Mouse (Mus musculus) forebrain, embryonic 14.5 days (tissue): ENCODE measurements around the gene Rad21l. TPM values are rescaled to one million over a fixed set of nuclear protein-coding genes. Genes with fewer than 3 reads are reported as not detected.

Experiments used
- ATAC-seq: fragments of 200-750 bp; cut with Nextera tagmentation; 2 replicates; pipeline ENCODE4 v1.8.0; 2017; ENCODE audit warnings: mild to moderate bottlenecking, moderate library complexity
- DNase-seq: peaks from one replicate; pipeline ENCODE4 v3.0.0-alpha.2; 2015; ENCODE audit warnings: low spot score
- H3K27ac ChIP-seq: fragments of 300-500 bp; sonication (generic); 2 replicates; pipeline ENCODE4 v1.5.1; 2014; ENCODE audit warnings: low read depth, mild to moderate bottlenecking, control low read depth, low read length, moderate library complexity
- H3K27me3 ChIP-seq: fragments of 300-500 bp; sonication (generic); replicated peaks from 2 replicates; pipeline ENCODE4 v1.6.1; 2014; ENCODE audit warnings: low read length, control low read depth, mixed read lengths; ENCODE audit not compliant: control insufficient read depth, insufficient read depth
- H3K36me3 ChIP-seq: fragments of 300-500 bp; sonication (generic); 2 replicates; pipeline ENCODE4 v1.6.1; 2014; ENCODE audit warnings: low read length, control low read depth; ENCODE audit not compliant: control insufficient read depth, insufficient read depth
- H3K4me1 ChIP-seq: fragments of 300-500 bp; sonication (generic); 2 replicates; pipeline ENCODE4 v1.6.1; 2014; ENCODE audit warnings: antibody characterized with exemption, low read length, control low read depth; ENCODE audit not compliant: control insufficient read depth, insufficient read depth
- H3K4me2 ChIP-seq: fragments of 300-500 bp; sonication (generic); 2 replicates; pipeline ENCODE4 v1.6.1; 2014; ENCODE audit warnings: mild to moderate bottlenecking, control low read depth, low read length
- H3K4me3 ChIP-seq: fragments of 300-500 bp; sonication (generic); 2 replicates; pipeline ENCODE4 v1.5.1; 2014; ENCODE audit warnings: low read depth, low read length, control low read depth
- H3K9ac ChIP-seq: fragments of 300-500 bp; sonication (generic); 2 replicates; pipeline ENCODE4 v1.6.1; 2014; ENCODE audit warnings: mild to moderate bottlenecking, low read length, control low read depth, moderate library complexity
- H3K9me3 ChIP-seq: fragments of 300-500 bp; sonication (generic); replicated peaks from 2 replicates; pipeline ENCODE4 v1.6.1; 2016; ENCODE audit warnings: low read length, control low read depth, mixed read lengths; ENCODE audit not compliant: control insufficient read depth
- WGBS: fragments of 180-500 bp; shearing (Covaris S2); extraction: QIAGEN DNeasy Blood & Tissue Kit; methylation state at CpG from one replicate; pipeline ENCODE4 v1.1.7; 2014; 5-methylcytosine and 5-hydroxymethylcytosine counted together
- polyA plus RNA-seq: library from polyadenylated mRNA; unstranded; fragments of >200 nt; fragmentation: Nextera tagmentation; extraction: Ambion mirVana; gene quantifications from 2 replicates; pipeline ENCODE4 v1.2.1, GENCODE M21; 2014

Gene Rad21l
- polyA plus RNA-seq, 1 experiment from 2014 or later, result not detected

DNA sequence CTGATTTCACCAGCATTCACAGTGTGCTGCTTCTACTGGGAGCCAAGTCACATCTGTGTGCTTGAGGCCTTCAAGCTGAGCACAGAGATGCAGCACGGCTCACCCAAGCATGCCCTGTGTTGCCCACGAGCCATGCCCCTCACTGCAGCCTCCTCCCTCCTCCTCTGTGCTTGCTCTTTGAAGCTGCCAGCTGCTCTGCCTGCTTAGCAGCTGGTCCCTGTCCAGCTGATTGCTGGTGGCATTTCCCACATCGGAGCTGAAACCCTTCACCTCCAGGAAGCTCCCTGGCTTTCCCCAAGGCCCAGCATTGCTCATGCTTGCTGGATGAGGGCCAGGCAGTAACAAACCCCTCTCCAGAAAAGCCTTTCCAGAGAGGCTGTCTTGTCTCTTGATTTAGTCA lies 58.4 kb downstream of the Rad21l start:
- 34% methylated on average over 3 of the region's 3 CpGs for WGBS
- 0 out of 2 replicates have a peak, but pooled peaks have one; percentile 24 for ATAC-seq
- Histone ChIP-seq H3K36me3 (no peaks in the 10 kb centered on the region), H3K9ac (no peak overlapping the region), H3K27me3 (no peaks in the 10 kb centered on the region), H3K4me1 (peaks cover 4% of the 10 kb centered on the region; the same call in 1 of the 2 replicates), H3K27ac (no peak overlapping the region), H3K4me2 (no peak overlapping the region), H3K9me3 (no peaks in the 10 kb centered on the region), H3K4me3 (no peak overlapping the region)
- peak; percentile 21 for DNase-seq

DNA sequence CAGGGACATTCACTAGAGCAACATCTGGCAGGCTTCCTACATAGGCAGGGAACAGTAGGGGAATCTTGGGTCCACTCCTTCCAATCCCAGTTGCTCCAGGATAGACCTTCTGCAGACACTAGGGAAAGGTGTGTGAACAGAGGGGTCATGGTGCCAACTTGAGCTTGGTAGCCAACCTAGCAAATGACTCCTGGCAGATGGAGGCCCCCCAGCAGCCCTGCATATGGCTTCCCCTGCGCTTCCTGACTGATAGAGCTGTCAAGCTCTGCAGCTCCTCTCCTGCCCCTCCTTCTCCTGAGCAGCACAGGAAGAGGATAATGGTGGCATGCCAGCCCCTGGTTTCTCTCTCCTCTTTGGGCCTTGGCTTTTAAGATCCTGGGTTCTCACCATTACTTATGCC lies 59.9 kb downstream of the Rad21l start:
- no peak overlapping the region for H3K9ac ChIP-seq
- H3K9me3 ChIP-seq, result no peaks in the 10 kb centered on the region
- ATAC-seq, result no peak
- no peaks in the 10 kb centered on the region for H3K27me3 ChIP-seq
- no peaks in the 10 kb centered on the region for H3K36me3 ChIP-seq
- peaks cover 8% of the 10 kb centered on the region for H3K4me1 ChIP-seq
- H3K4me2 ChIP-seq, result no peak overlapping the region
- H3K27ac ChIP-seq, result no peak overlapping the region
- WGBS, result 79% methylated on average over 1 of the region's 1 CpGs
- DNase-seq, result no peak
- H3K4me3 ChIP-seq, result no peak overlapping the region

DNA sequence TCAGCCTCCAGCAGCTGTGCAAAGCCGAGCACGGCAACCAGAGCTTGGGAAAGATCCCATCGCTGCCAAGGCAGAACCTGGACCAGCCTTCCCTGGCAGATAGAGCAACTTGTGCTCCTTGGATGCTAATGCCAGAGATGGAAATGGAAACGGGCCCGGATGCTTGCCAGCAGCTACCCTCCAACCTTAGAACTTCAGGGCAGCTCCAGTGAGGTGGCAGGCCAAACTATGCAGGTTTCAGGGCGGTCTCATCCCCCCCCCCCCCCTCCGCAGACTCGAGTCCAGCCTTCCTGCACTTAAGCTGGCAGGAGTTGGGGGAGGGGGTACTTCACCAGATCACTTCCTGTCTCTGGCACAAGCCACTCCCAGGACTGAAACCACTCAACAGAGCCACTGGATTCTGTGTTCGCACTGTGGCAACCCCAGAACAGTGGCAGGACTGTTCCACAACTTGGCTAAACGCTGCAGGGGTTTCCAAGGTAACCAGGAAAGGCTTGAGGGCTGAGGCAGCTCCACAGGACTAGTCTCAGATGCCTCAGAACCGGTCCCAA lies 62.8 kb downstream of the Rad21l start:
- Histone ChIP-seq H3K27me3 (no peaks in the 10 kb centered on the region), H3K9ac (peak overlapping the region; percentile 35; the same call in 1 of the 2 replicates), H3K4me1 (peaks cover 8% of the 10 kb centered on the region), H3K36me3 (no peaks in the 10 kb centered on the region), H3K4me2 (no peak overlapping the region), H3K27ac (0 out of 2 replicates have a peak overlapping the region, but pooled peaks have one; percentile 9), H3K9me3 (no peaks in the 10 kb centered on the region), H3K4me3 (no peak overlapping the region)
- 37% methylated on average over 11 of the region's 11 CpGs for WGBS
- DNase-seq (peak; percentile 54), ATAC-seq (peak; percentile 62)

DNA sequence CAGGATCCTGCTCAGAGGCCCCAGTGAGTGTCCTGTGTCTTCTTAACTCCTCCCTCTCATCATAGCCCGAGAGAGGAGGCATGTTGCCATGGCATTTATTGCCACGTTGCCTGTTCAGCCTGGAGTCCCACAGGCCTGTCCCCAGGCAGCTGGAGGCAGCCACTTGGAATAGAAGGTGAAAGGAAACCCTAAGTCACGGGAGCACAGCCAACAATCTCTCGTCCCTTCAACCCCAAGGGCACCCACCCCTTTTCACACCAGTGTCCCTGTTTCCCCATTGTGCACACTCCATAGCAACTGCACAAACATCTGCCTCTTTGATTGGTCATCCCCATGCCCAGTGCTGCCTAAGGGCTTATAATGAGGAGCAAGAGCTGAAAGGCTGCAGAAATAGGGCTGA lies 64.7 kb downstream of the Rad21l start:
- ATAC-seq (peak; percentile 73), DNase-seq (peak; percentile 60)
- no peaks in the 10 kb centered on the region for H3K36me3 ChIP-seq
- no peaks in the 10 kb centered on the region for H3K27me3 ChIP-seq
- H3K9ac ChIP-seq, result no peak overlapping the region
- H3K4me3 ChIP-seq, result no peak overlapping the region
- H3K9me3 ChIP-seq, result no peaks in the 10 kb centered on the region
- H3K4me1 ChIP-seq, result peaks cover 8% of the 10 kb centered on the region
- 0 out of 2 replicates have a peak overlapping the region, but pooled peaks have one; percentile 27 for H3K27ac ChIP-seq
- H3K4me2 ChIP-seq, result no peak overlapping the region
- WGBS, result 16% methylated on average over 4 of the region's 4 CpGs

DNA sequence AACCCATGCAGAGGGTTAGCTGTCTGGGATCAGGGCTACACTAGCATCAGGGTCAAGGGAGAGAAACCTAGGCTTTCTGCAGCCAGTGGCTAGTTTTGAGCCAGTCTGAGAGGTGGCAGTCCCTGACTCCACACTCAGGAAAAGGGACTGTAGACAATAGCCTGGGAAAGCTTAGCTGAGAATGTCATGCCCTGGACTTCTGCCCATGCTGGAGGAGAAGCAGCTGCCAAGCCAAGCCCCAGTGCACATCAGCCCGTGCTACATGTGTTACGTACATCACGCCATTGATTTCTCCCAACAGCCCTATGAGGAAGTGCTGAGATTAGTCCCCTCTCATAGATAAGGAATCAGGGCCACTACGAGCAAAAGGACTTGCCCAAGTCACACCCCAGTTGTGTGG lies 66.2 kb downstream of the Rad21l start:
- Histone ChIP-seq H3K4me1 (peaks cover 8% of the 10 kb centered on the region), H3K36me3 (no peaks in the 10 kb centered on the region), H3K27ac (no peak overlapping the region), H3K4me3 (no peak overlapping the region), H3K27me3 (no peaks in the 10 kb centered on the region), H3K9ac (no peak overlapping the region), H3K4me2 (no peak overlapping the region), H3K9me3 (no peaks in the 10 kb centered on the region)
- ATAC-seq, result no peak
- DNase-seq, result no peak
- WGBS, result 86% methylated on average over 4 of the region's 4 CpGs

DNA sequence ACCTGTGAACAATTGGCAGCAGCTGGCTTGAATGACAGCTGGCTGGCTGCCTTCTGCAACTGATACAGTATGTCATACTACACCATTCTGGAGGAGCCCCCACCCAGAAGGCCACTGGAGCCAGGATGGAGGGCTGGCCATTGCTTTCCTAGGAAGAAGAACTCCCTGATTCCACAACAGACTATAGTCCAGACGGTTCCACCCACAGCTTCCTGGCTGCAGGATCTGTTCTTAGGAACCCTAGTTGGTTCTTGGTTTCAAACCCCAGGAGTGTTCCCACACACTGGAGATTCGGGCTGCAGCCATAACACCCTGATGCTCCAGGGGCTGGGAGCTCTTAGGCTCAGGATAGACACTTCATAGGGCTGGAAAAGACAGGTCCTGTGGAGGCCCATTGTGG lies 70.3 kb downstream of the Rad21l start:
- DNase-seq (no peak), ATAC-seq (no peak)
- Histone ChIP-seq H3K27ac (no peak overlapping the region), H3K9ac (no peak overlapping the region), H3K4me1 (no peaks in the 10 kb centered on the region), H3K36me3 (no peaks in the 10 kb centered on the region), H3K4me3 (no peak overlapping the region), H3K27me3 (no peaks in the 10 kb centered on the region), H3K4me2 (no peak overlapping the region), H3K9me3 (no peaks in the 10 kb centered on the region)
- WGBS, result 89% methylated on average over 2 of the region's 2 CpGs

Other genes starting within 250 kb of the Rad21l start
- gene 4921509C19Rik, start 192.4 kb downstream of the Rad21l start, polyA plus RNA-seq, result not detected in 2 replicates
- gene Nsfl1c, start 174.4 kb downstream of the Rad21l start, polyA plus RNA-seq, result 247 and 248 TPM in 2 replicates
- 631 and 644 TPM in 2 replicates for gene Fkbp1a, start 126.0 kb downstream of the Rad21l start, polyA plus RNA-seq
- 1.2 and 1.3 TPM in 2 replicates for gene Sdcbp2, start 95.9 kb downstream of the Rad21l start, polyA plus RNA-seq
- gene Snph, start 35.9 kb downstream of the Rad21l start, polyA plus RNA-seq, result 4.9 and 8.8 TPM in 2 replicates
- gene Tmem74b, start 33.5 kb upstream of the Rad21l start, polyA plus RNA-seq, result 17.3 and 19.7 TPM in 2 replicates
- gene Psmf1, start 75.7 kb upstream of the Rad21l start, polyA plus RNA-seq, result 59.4 and 60.2 TPM in 2 replicates
- 0.17 TPM in 1 of 2 replicates, not detected in the other for gene Rspo4, start 174.4 kb upstream of the Rad21l start, polyA plus RNA-seq
- gene Angpt4, start 242.7 kb upstream of the Rad21l start, polyA plus RNA-seq, result 0.21 TPM in 1 of 2 replicates, not detected in the other